Mouse (Mus musculus) left cerebral cortex, postnatal 14 days (tissue): ENCODE measurements around the gene Gm10188. TPM values are rescaled to one million over a fixed set of nuclear protein-coding genes. Genes with fewer than 3 reads are reported as not detected.

Experiments used
- microRNA-seq, 2 experiments: library from miRNA; unstranded; fragments of <30 nt; microRNA quantifications; one replicate each; pipeline ENCODE4 v1.2.0; 2022
- total RNA-seq, 2 experiments: library from RNA; stranded (reverse); gene quantifications; 2 replicates each; pipeline ENCODE4 v1.2.3; 2021

Gm10188 gene
- total RNA-seq, 2 experiments from 2014 or later = not detected

Small RNAs within 50 kb of the gene (microRNA-seq; reads per million reads assigned to microRNA genes)
- 82.8 to 261 reads per million in 2 experiments for gene Mir135b

Other genes with a start within 250 kb of the Gm10188 start
- 10 to 100 TPM; 54.5 to 58.8 TPM for gene Elk4, start 222.2 kb downstream of the Gm10188 start, total RNA-seq
- 10 to 100 TPM; 86.2 to 87.4 TPM for gene Mfsd4a, start 161.7 kb downstream of the Gm10188 start, total RNA-seq
- gene Cdk18, start 90.1 kb downstream of the Gm10188 start, total RNA-seq = 10 to 100 TPM; 17.0 to 28.3 TPM
- gene Lemd1, start 38.3 kb downstream of the Gm10188 start, total RNA-seq = 1 to 10 TPM; 4.1 to 4.6 TPM
- 1 to 10 TPM; 3.7 to 3.9 TPM for gene AC124108.1, start 38.3 kb downstream of the Gm10188 start, total RNA-seq
- 10 to 100 TPM; 13.1 to 16.8 TPM for gene Klhdc8a, start 68.9 kb upstream of the Gm10188 start, total RNA-seq
- 1 to 10 TPM; 1.6 to 1.7 TPM for gene Nuak2, start 86.4 kb upstream of the Gm10188 start, total RNA-seq
- gene Tmcc2, start 161.5 kb upstream of the Gm10188 start, total RNA-seq = 100 to 1,000 TPM; 128 to 132 TPM
- gene Dstyk, start 187.8 kb upstream of the Gm10188 start, total RNA-seq = 10 to 100 TPM; 32.4 to 32.6 TPM
- 10 to 100 TPM; 35.7 to 43.8 TPM for gene Rbbp5, start 247.6 kb upstream of the Gm10188 start, total RNA-seq